Mouse (Mus musculus) hindbrain, embryonic 13.5 days (tissue): Measurements from ENCODE around the gene Tent4a. TPM values are rescaled to one million over a fixed set of nuclear protein-coding genes. Genes with fewer than 3 reads are reported as not detected.
A peak's percentile ranks its signal among the peaks of the same experiment; 100 is the strongest.

ENCODE experiments used
- ATAC-seq: fragments of 200-750 bp; cut with Nextera tagmentation; 2 replicates; pipeline ENCODE4 v1.8.0; 2017; ENCODE audit warnings: moderate TSS enrichment; ENCODE audit not compliant: low FRiP score
- H3K27ac ChIP-seq: fragments of 300-500 bp; sonication (generic); 2 replicates; pipeline ENCODE4 v1.5.1; 2015; ENCODE audit warnings: inconsistent platforms, mild to moderate bottlenecking, moderate library complexity
- H3K27me3 ChIP-seq: fragments of 300-500 bp; sonication (generic); 2 replicates; pipeline ENCODE4 v1.6.1; 2015; ENCODE audit warnings: mild to moderate bottlenecking, inconsistent platforms
- H3K36me3 ChIP-seq: fragments of 300-500 bp; sonication (generic); 2 replicates; pipeline ENCODE4 v1.6.1; 2015; ENCODE audit warnings: mild to moderate bottlenecking, inconsistent platforms
- H3K4me1 ChIP-seq: fragments of 300-500 bp; sonication (generic); replicated peaks from 2 replicates; pipeline ENCODE4 v1.6.1; 2015; ENCODE audit warnings: inconsistent platforms
- H3K4me2 ChIP-seq: fragments of 300-500 bp; sonication (generic); 2 replicates; pipeline ENCODE4 v1.6.1; 2015; ENCODE audit warnings: inconsistent platforms, mild to moderate bottlenecking, moderate library complexity
- H3K4me3 ChIP-seq: fragments of 300-500 bp; sonication (generic); 2 replicates; pipeline ENCODE4 v1.5.1; 2015; ENCODE audit warnings: mild to moderate bottlenecking, inconsistent platforms
- H3K9ac ChIP-seq: fragments of 300-500 bp; sonication (generic); 2 replicates; pipeline ENCODE4 v1.6.1; 2015; ENCODE audit warnings: mild to moderate bottlenecking, inconsistent platforms
- H3K9me3 ChIP-seq: fragments of 300-500 bp; sonication (generic); 2 replicates; pipeline ENCODE4 v1.6.1; 2016; ENCODE audit warnings: inconsistent platforms
- WGBS: fragments of 180-500 bp; shearing (Covaris S2); methylation state at CpG from one replicate; pipeline ENCODE4 v1.1.7; 2015; 5-methylcytosine and 5-hydroxymethylcytosine counted together
- polyA plus RNA-seq: library from polyadenylated mRNA; unstranded; fragments of >200 nt; fragmentation: Nextera tagmentation; extraction: Ambion mirVana; gene quantifications from 2 replicates; pipeline ENCODE4 v1.2.1, GENCODE M21; 2015

Tent4a gene
- polyA plus RNA-seq, 1 experiment from 2014 or later = 6.2 TPM

- Histone ChIP-seq H3K36me3 (no peaks in the 10 kb centered on the region), H3K4me1 (peaks cover 16% of the 10 kb centered on the region), H3K4me2 (no peak overlapping the region), H3K4me3 (no peak overlapping the region), H3K27ac (no peak overlapping the region), H3K27me3 (no peaks in the 10 kb centered on the region), H3K9ac (no peak overlapping the region), H3K9me3 (no peaks in the 10 kb centered on the region)
- peak; percentile 61 for ATAC-seq
- 34% methylated on average over 13 of the region's 13 CpGs for WGBS
Measured at GRCm38 (mm10) chr13:69559291-69559961, 25.0 kb upstream of the Tent4a start.

DNA sequence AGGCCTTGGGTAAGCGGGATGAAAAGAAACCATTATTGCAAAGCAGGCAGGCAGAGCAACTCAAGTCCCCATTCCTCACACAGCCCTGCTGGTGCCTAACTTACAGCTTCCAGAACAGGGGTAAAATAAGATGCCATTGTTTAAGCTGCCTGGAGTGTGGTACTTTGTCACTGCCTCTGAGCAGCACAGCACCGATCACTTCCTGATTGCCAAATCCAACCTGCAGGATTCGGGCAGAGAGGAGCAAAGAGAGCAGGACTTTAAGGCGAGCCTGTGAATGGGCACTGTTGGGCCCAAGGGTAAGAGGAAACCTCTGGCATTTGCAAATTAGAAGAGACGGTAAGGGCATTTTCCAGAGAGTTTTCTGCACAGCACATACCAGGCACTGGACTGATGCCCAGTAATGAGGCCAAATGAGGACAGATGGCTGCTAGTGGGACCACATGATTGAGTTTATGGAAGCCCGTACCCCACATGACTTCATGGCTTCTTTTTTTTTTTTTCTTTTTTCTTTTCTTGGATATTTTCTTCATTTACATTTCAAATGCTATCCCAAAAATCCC is 23.8 kb upstream of the Tent4a start:
- Histone ChIP-seq H3K4me2 (no peak overlapping the region), H3K4me1 (peaks cover 16% of the 10 kb centered on the region), H3K36me3 (no peaks in the 10 kb centered on the region), H3K9me3 (no peaks in the 10 kb centered on the region), H3K27me3 (no peaks in the 10 kb centered on the region), H3K9ac (no peak overlapping the region), H3K4me3 (no peak overlapping the region), H3K27ac (no peak overlapping the region)
- ATAC-seq = no peak
- 75% methylated on average over 6 of the region's 6 CpGs for WGBS

- Histone ChIP-seq H3K4me1 (peaks cover 16% of the 10 kb centered on the region), H3K4me2 (no peak overlapping the region), H3K27me3 (no peaks in the 10 kb centered on the region), H3K9me3 (no peaks in the 10 kb centered on the region), H3K27ac (no peak overlapping the region), H3K9ac (no peak overlapping the region), H3K36me3 (no peaks in the 10 kb centered on the region), H3K4me3 (no peak overlapping the region)
- ATAC-seq = no peak
Measured at GRCm38 (mm10) chr13:69556728-69557127, 22.3 kb upstream of the Tent4a start.

DNA sequence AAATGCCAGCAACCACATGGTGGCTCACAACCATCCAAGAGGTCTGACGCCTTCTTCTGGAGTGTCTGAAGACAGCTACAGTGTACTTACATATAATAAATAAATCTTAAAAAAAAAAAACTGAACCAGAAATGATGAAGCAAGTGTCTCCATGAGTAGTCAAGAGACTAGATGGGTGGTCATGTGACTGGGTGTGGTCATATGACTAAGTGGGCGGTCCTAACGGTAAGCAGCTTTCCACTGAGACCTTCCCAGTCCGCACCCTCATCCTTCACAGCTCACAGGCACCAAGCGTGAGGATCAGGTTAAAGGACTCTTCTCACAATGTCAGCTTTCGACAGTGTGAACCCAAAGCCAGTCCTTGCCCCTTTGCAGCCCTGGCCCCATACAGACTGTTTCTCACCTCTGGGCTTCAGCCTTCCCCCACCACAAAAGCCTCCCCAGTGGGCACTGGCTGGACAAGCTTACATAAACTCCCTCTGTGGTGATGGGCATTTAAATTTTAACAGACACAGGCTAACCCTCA is 21.6 kb upstream of the Tent4a start:
- Histone ChIP-seq H3K27me3 (no peaks in the 10 kb centered on the region), H3K4me1 (peaks cover 16% of the 10 kb centered on the region), H3K36me3 (no peaks in the 10 kb centered on the region), H3K9me3 (no peaks in the 10 kb centered on the region), H3K27ac (no peak overlapping the region), H3K9ac (no peak overlapping the region), H3K4me3 (no peak overlapping the region), H3K4me2 (no peak overlapping the region)
- 88% methylated on average over 6 of the region's 6 CpGs for WGBS
- no peak for ATAC-seq

GRCm38 (mm10) chr13:69555045-69555444 is 20.6 kb upstream of the Tent4a start:
- no peak for ATAC-seq
- WGBS = 23% methylated on average over 8 of the region's 8 CpGs
- Histone ChIP-seq H3K9me3 (no peaks in the 10 kb centered on the region), H3K27me3 (no peaks in the 10 kb centered on the region), H3K4me3 (no peak overlapping the region), H3K27ac (no peak overlapping the region), H3K4me1 (peaks cover 16% of the 10 kb centered on the region), H3K9ac (no peak overlapping the region), H3K4me2 (no peak overlapping the region), H3K36me3 (no peaks in the 10 kb centered on the region)

DNA sequence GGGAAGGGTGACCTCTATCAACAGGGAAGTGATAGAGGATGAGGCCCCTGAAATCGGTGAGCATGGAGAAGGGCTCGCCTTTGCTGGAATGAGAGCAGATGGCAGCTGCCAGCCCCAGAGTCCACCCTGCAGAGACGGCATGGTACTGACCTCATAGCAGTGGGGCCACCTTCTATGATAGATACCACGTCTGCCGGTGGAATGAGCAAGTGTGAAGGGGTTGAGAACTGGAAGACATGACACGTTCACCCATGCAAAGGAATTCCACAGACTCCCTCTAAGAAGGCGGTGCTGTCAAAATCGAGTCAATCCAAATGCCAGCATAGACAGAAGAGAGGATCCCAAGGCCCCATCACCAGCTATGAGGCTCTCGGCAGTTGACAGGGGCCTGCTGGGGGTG is 19.8 kb upstream of the Tent4a start:
- peaks cover 11% of the 10 kb centered on the region for H3K4me1 ChIP-seq
- H3K27ac ChIP-seq = no peak overlapping the region
- H3K9ac ChIP-seq = no peak overlapping the region
- H3K9me3 ChIP-seq = no peaks in the 10 kb centered on the region
- H3K4me2 ChIP-seq = no peak overlapping the region
- H3K27me3 ChIP-seq = no peaks in the 10 kb centered on the region
- no peak overlapping the region for H3K4me3 ChIP-seq
- no peaks in the 10 kb centered on the region for H3K36me3 ChIP-seq
- 79% methylated on average over 9 of the region's 9 CpGs for WGBS
- ATAC-seq = no peak

DNA sequence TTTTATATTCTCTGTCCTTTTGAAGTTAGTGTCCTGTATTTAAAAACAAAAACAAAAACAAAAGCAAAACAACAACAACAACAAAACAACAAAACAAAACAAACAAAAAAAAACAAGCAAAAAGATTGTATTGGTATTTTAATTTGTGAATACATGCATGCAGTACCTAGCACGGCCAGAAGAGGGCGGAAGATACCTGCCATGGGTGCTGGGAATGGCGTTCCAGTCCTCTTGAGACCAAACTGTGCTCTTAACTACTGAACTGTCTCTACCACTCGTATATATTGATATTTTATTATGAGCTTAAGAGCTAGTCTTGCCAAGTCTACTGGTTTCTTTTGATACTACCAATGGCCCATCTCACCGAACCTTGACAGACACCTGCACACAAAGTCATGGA is 18.6 kb upstream of the Tent4a start:
- 25% methylated on average over 5 of the region's 5 CpGs for WGBS
- Histone ChIP-seq H3K4me1 (0 out of 2 replicates have a peak, but pooled peaks cover 2% of the 10 kb centered on the region), H3K9ac (no peak overlapping the region), H3K9me3 (no peaks in the 10 kb centered on the region), H3K36me3 (no peaks in the 10 kb centered on the region), H3K27ac (no peak overlapping the region), H3K27me3 (no peaks in the 10 kb centered on the region), H3K4me3 (no peak overlapping the region), H3K4me2 (no peak overlapping the region)
- no peak for ATAC-seq

DNA sequence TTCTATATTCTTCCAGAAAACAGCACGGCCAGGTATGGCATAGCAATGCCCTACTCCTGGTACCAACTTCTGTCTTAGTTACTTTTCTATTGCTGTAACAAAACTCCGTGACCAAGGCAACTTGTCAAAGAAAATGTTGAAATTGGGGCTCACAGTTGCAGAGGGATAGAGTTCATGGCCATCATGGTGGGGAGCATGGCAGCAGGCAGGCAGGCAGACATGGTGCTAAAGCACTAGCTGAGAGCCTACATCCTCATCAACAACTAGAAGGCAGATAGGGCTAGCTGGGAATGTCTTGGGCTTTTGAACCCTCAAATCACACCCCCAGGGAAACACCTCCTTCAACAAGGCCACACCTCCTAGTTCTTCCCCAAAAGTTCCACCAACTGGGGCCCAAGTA is 16.4 kb upstream of the Tent4a start:
- no peak overlapping the region for H3K4me3 ChIP-seq
- no peak overlapping the region for H3K27ac ChIP-seq
- ATAC-seq = no peak
- WGBS = 89% methylated on average over 2 of the region's 2 CpGs
- no peaks in the 10 kb centered on the region for H3K27me3 ChIP-seq
- H3K9ac ChIP-seq = no peak overlapping the region
- H3K9me3 ChIP-seq = no peaks in the 10 kb centered on the region
- H3K36me3 ChIP-seq = no peaks in the 10 kb centered on the region
- no peak overlapping the region for H3K4me2 ChIP-seq
- H3K4me1 ChIP-seq = no peaks in the 10 kb centered on the region

DNA sequence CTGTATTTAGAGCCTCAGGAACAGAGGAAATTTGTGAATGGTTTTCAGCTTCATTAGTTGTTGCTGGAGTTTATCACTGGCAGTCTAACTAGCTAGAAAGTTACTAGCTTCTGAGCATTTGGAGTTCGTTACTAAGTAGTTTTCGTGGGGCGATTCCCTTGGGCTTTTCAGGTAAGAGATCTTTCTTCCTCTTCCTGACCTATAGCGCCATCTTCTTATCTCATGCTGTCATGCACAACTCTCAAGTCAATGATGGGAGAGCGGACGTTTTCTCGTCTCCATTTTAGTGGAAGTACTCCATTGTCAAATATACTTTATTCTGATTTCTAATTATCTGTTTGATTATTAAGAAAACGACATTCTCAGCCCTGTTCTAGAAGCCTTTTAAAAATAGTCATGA is 15.6 kb upstream of the Tent4a start:
- no peak overlapping the region for H3K9ac ChIP-seq
- H3K4me1 ChIP-seq = no peaks in the 10 kb centered on the region
- no peaks in the 10 kb centered on the region for H3K9me3 ChIP-seq
- no peak overlapping the region for H3K4me3 ChIP-seq
- 53% methylated on average over 8 of the region's 8 CpGs for WGBS
- H3K27me3 ChIP-seq = no peaks in the 10 kb centered on the region
- no peak overlapping the region for H3K27ac ChIP-seq
- no peak for ATAC-seq
- no peak overlapping the region for H3K4me2 ChIP-seq
- no peaks in the 10 kb centered on the region for H3K36me3 ChIP-seq

- ATAC-seq = no peak
- Histone ChIP-seq H3K27me3 (no peaks in the 10 kb centered on the region), H3K4me2 (no peak overlapping the region), H3K9ac (no peak overlapping the region), H3K27ac (no peak overlapping the region), H3K36me3 (no peaks in the 10 kb centered on the region), H3K4me1 (peaks cover 15% of the 10 kb centered on the region), H3K9me3 (no peaks in the 10 kb centered on the region), H3K4me3 (no peak overlapping the region)
- 67% methylated on average over 16 of the region's 16 CpGs for WGBS
Measured at GRCm38 (mm10) chr13:69547488-69548180, 13.2 kb upstream of the Tent4a start.

DNA sequence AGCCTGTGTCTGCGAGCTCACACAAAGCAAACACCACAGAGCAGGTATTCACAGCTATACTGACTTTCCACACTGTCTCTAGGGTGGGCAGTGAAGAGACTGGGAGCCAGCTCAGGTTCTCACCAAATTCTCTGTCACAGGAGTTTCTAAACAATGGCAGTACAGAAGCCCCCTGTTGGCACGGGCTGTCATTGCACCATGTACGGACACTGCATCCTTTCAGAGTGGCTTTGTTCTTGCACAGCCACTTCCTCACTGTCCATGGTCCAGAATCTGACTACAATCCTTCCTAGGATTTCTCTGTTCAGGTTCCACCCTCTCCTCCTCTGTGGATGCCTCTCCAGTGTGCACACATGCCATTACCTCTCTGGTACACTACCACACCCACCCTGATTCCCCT is 10.6 kb upstream of the Tent4a start:
- peaks cover 25% of the 10 kb centered on the region for H3K4me1 ChIP-seq
- H3K4me2 ChIP-seq = no peak overlapping the region
- no peak overlapping the region for H3K4me3 ChIP-seq
- no peaks in the 10 kb centered on the region for H3K9me3 ChIP-seq
- H3K9ac ChIP-seq = no peak overlapping the region
- H3K27me3 ChIP-seq = no peaks in the 10 kb centered on the region
- ATAC-seq = no peak
- H3K36me3 ChIP-seq = no peaks in the 10 kb centered on the region
- H3K27ac ChIP-seq = no peak overlapping the region
- 20% methylated on average over 3 of the region's 3 CpGs for WGBS

GRCm38 (mm10) chr13:69543595-69543994 is 9.2 kb upstream of the Tent4a start:
- ATAC-seq = peak; percentile 41; the same call in 1 of the 2 replicates
- no peaks in the 10 kb centered on the region for H3K36me3 ChIP-seq
- WGBS = 34% methylated on average over 12 of the region's 12 CpGs
- 0 out of 2 replicates have a peak overlapping the region, but pooled peaks have one; percentile 8 for H3K4me3 ChIP-seq
- H3K4me1 ChIP-seq = peaks cover 39% of the 10 kb centered on the region
- H3K4me2 ChIP-seq = peak overlapping the region; percentile 39
- H3K9me3 ChIP-seq = no peaks in the 10 kb centered on the region
- peak overlapping the region; percentile 39; the same call in 1 of the 2 replicates for H3K9ac ChIP-seq
- no peaks in the 10 kb centered on the region for H3K27me3 ChIP-seq
- H3K27ac ChIP-seq = no peak overlapping the region
